In genomic region chr6:97952845-97953244, GRCm38 (mm10) we compare ENCODE assay signal across 11 mouse cellular contexts.
DNase-seq lines count a peak whose midpoint lies in the region; ATAC-seq and TF ChIP-seq lines count a peak whose summit lies in the region.
"Had no signal": no experiment of that assay in that cellular context is flagged by ENCODE, and none has a peak within 500 bp of the region (broad histone marks: within the 10 kb centered on the region; RNA-seq: fewer than 3 reads in every experiment).

No protein-coding gene starts in this region.

- H3K27me3 ChIP-seq in heart, embryonic 15.5 days, result no peaks in the 10 kb centered on the region
- H3K27me3 ChIP-seq in lung, postnatal 0 days (replicated peaks; ENCODE audit: insufficient read depth, low read length), result no peaks in the 10 kb centered on the region
- no peaks in the 10 kb centered on the region for H3K27me3 ChIP-seq in embryonic facial prominence, embryonic 10.5 days (replicated peaks; ENCODE audit: low read depth, poor library complexity, severe bottlenecking)
- H3K27me3 ChIP-seq in hindbrain, embryonic 14.5 days (ENCODE audit: control insufficient read depth, insufficient read depth, low read length), result no peaks in the 10 kb centered on the region
- H3K27me3 ChIP-seq: lung, embryonic 15.5 days had no signal

- no peak overlapping the region for H3K4me2 ChIP-seq in heart, embryonic 15.5 days
- no peak overlapping the region for H3K4me2 ChIP-seq in lung, postnatal 0 days (replicated peaks; ENCODE audit: low read depth, low read length)
- H3K4me2 ChIP-seq in hindbrain, embryonic 14.5 days (replicated peaks), result no peak overlapping the region
- H3K4me2 ChIP-seq: lung, embryonic 15.5 days had no signal

- H3K27ac ChIP-seq in heart, embryonic 15.5 days, result no peak overlapping the region
- H3K27ac ChIP-seq in ES-E14 (ENCODE audit: insufficient read depth, low read depth, low read length, poor library complexity, severe bottlenecking), result peak overlapping the region; percentile 62; the same call in 1 of the 2 replicates
- no peak overlapping the region for H3K27ac ChIP-seq in lung, postnatal 0 days (ENCODE audit: low read length)
- no peak overlapping the region for H3K27ac ChIP-seq in embryonic facial prominence, embryonic 10.5 days (replicated peaks)
- H3K27ac ChIP-seq in hindbrain, embryonic 14.5 days, result no peak overlapping the region
- H3K27ac ChIP-seq: limb, embryonic 10.5 days; lung, embryonic 15.5 days had no signal

- TF ChIP-seq CTCF in lung, postnatal 0 days (IDR thresholded peaks at IDR 0.05), result no peak

- WGBS in heart, embryonic 15.5 days, result 47% methylated on average over 8 of the region's 8 CpGs
- WGBS in lung, postnatal 0 days, result 56% methylated on average over 8 of the region's 8 CpGs
- WGBS in embryonic facial prominence, embryonic 10.5 days, result 83% methylated on average over 8 of the region's 8 CpGs
- WGBS in hindbrain, embryonic 14.5 days, result 80% methylated on average over 8 of the region's 8 CpGs

- ATAC-seq in heart, embryonic 15.5 days (replicated peaks; ENCODE audit: insufficient number of reproducible peaks, insufficient read depth, low FRiP score, low read depth), result peak; percentile 78
- peak; percentile 94 for ATAC-seq in lung, postnatal 0 days
- ATAC-seq in hindbrain, embryonic 14.5 days (ENCODE audit: low FRiP score), result no peak
- ATAC-seq: intestine, postnatal 0 days had no signal

- peak; percentile 23 for TF ChIP-seq EP300 in lung, postnatal 0 days (IDR thresholded peaks at IDR 0.05)

- peaks cover 24% of the 10 kb centered on the region for H3K4me1 ChIP-seq in heart, embryonic 15.5 days (replicated peaks)
- H3K4me1 ChIP-seq in ES-E14 (ENCODE audit: control insufficient read depth in 2 of 2, insufficient read depth in 2 of 2, low read length in 2 of 2, poor library complexity in 1 of 2), result peaks cover 22 to 26% of the 10 kb centered on the region in 2 experiments
- no peaks in the 10 kb centered on the region for H3K4me1 ChIP-seq in lung, postnatal 0 days (ENCODE audit: insufficient read depth, low read depth, low read length)
- peaks cover 18% of the 10 kb centered on the region for H3K4me1 ChIP-seq in embryonic facial prominence, embryonic 10.5 days
- H3K4me1 ChIP-seq in hindbrain, embryonic 14.5 days (replicated peaks; ENCODE audit: control insufficient read depth, insufficient read depth, low read length), result peaks cover 5% of the 10 kb centered on the region; the same call in 1 of the 2 replicates
- H3K4me1 ChIP-seq: lung, embryonic 15.5 days had no signal

- DNase-seq in heart, postnatal 36 days, result no peak
- DNase-seq in ES-E14 (ENCODE audit: low read depth, low spot score), result no peak
- DNase-seq in adrenal gland, postnatal 10 days, result peak; percentile 46
- DNase-seq in lung, postnatal 0 days (ENCODE audit: low spot score), result peak; percentile 88
- no peak for DNase-seq in cerebellum, adult 11-12 months
- DNase-seq in embryonic facial prominence, embryonic 10.5 days (ENCODE audit: low spot score), result no peak
- no peak for DNase-seq in hindbrain, embryonic 14.5 days (ENCODE audit: low spot score)

- no peaks in the 10 kb centered on the region for H3K36me3 ChIP-seq in heart, embryonic 15.5 days
- peaks cover 2% of the 10 kb centered on the region; the same call in 1 of the 2 replicates for H3K36me3 ChIP-seq in ES-E14 (ENCODE audit: control insufficient read depth, insufficient read depth, low read length, poor library complexity, severe bottlenecking)
- H3K36me3 ChIP-seq in lung, postnatal 0 days (ENCODE audit: insufficient read depth, low read length), result no peaks in the 10 kb centered on the region
- H3K36me3 ChIP-seq in embryonic facial prominence, embryonic 10.5 days (replicated peaks), result no peaks in the 10 kb centered on the region
- no peaks in the 10 kb centered on the region for H3K36me3 ChIP-seq in hindbrain, embryonic 14.5 days (replicated peaks; ENCODE audit: control insufficient read depth, insufficient read depth)
- H3K36me3 ChIP-seq: limb, embryonic 10.5 days; lung, embryonic 15.5 days had no signal

- intact Hi-C loops in heart, postnatal 36 days (cut with DNase I), result no loop called here

- no peaks in the 10 kb centered on the region for H3K9me3 ChIP-seq in heart, embryonic 15.5 days (replicated peaks)
- H3K9me3 ChIP-seq in ES-E14 (ENCODE audit: control insufficient read depth, insufficient read depth, low read depth, low read length), result no peaks in the 10 kb centered on the region
- no peaks in the 10 kb centered on the region for H3K9me3 ChIP-seq in lung, postnatal 0 days (ENCODE audit: low read length)
- H3K9me3 ChIP-seq in embryonic facial prominence, embryonic 10.5 days, result no peaks in the 10 kb centered on the region
- no peaks in the 10 kb centered on the region for H3K9me3 ChIP-seq in hindbrain, embryonic 14.5 days (ENCODE audit: control insufficient read depth, low read length)
- H3K9me3 ChIP-seq: limb, embryonic 10.5 days; lung, embryonic 15.5 days had no signal

- H3K4me3 ChIP-seq in heart, embryonic 15.5 days, result no peak overlapping the region
- H3K4me3 ChIP-seq in ES-E14 (ENCODE audit: insufficient read depth in 1 of 2, low read depth in 1 of 2, low read length in 2 of 2, poor library complexity in 1 of 2, severe bottlenecking in 1 of 2), result no peak overlapping the region
- no peak overlapping the region for H3K4me3 ChIP-seq in lung, postnatal 0 days (ENCODE audit: low read depth, low read length)
- H3K4me3 ChIP-seq in embryonic facial prominence, embryonic 10.5 days, result no peak overlapping the region
- no peak overlapping the region for H3K4me3 ChIP-seq in hindbrain, embryonic 14.5 days (replicated peaks; ENCODE audit: low read length)
- H3K4me3 ChIP-seq: limb, embryonic 10.5 days; lung, embryonic 15.5 days had no signal

- in situ Hi-C loops in ES-E14 (cut with MboI; ENCODE audit: low sequenced_read_pairs in 2 of 2, unreplicated experiment in 2 of 2), result no loop called here

- H3K9ac ChIP-seq in heart, embryonic 15.5 days, result no peak overlapping the region
- H3K9ac ChIP-seq in ES-E14 (ENCODE audit: insufficient read depth, low read depth, low read length, poor library complexity, severe bottlenecking), result no peak overlapping the region
- H3K9ac ChIP-seq in lung, postnatal 0 days (replicated peaks; ENCODE audit: low read depth), result no peak overlapping the region
- H3K9ac ChIP-seq in hindbrain, embryonic 14.5 days, result no peak overlapping the region
- H3K9ac ChIP-seq: lung, embryonic 15.5 days had no signal

TF ChIP-seq in ES-E14, 5 proteins besides CTCF, POLR2A, EP300 and RAD21:
- TF ChIP-seq ZC3H11A (IDR thresholded peaks at IDR 0.05; ENCODE audit: borderline replicate concordance, low read depth, low read length), result no peak
- no peak for TF ChIP-seq HCFC1 (IDR thresholded peaks at IDR 0.05; ENCODE audit: borderline replicate concordance, insufficient read depth, low read length)
- TF ChIP-seq MAFK (IDR thresholded peaks at IDR 0.05; ENCODE audit: insufficient read depth, low read depth, low read length), result no peak
- TF ChIP-seq ZNF384 (IDR thresholded peaks at IDR 0.05; ENCODE audit: low read depth, low read length), result no peak
- TF ChIP-seq CHD2 (IDR thresholded peaks at IDR 0.05; ENCODE audit: low read depth, low read length), result no peak

Comparison
In these comparisons a context has a peak if more than half of its experiments do, and no peak if none do; other contexts are left out.
1. DNase-seq: peak in adrenal gland, postnatal 10 days (single experiment) and lung, postnatal 0 days (single experiment); none in heart, postnatal 36 days (0 of 2), ES-E14 (single experiment), cerebellum, adult 11-12 months (single experiment), embryonic facial prominence, embryonic 10.5 days (single experiment) and hindbrain, embryonic 14.5 days (single experiment).